Mouse (Mus musculus): ENCODE data around the gene Depdc5. TPM values are rescaled to one million over a fixed set of nuclear protein-coding genes. Genes with fewer than 3 reads are reported as not detected.

Depdc5 gene
- polyA plus RNA-seq, 1 experiment from 2014 or later, result 18.1 TPM

- 74% methylated on average over 5 of the region's 5 CpGs for WGBS
- peaks cover 7% of the 10 kb centered on the region; the same call in 1 of the 2 replicates for H3K27me3 ChIP-seq (replicated peaks)
- ATAC-seq (ENCODE audit: extremely low read depth, insufficient number of reproducible peaks, low FRiP score, low TSS enrichment), result no peak
- no peak overlapping the region for H3K9ac ChIP-seq
- no peak overlapping the region for H3K4me3 ChIP-seq
- H3K36me3 ChIP-seq, result no peaks in the 10 kb centered on the region
- peaks cover 3% of the 10 kb centered on the region; the same call in 1 of the 2 replicates for H3K4me1 ChIP-seq
- no peaks in the 10 kb centered on the region for H3K9me3 ChIP-seq
- H3K4me2 ChIP-seq, result no peak overlapping the region
- H3K27ac ChIP-seq (replicated peaks), result no peak overlapping the region
Observed at GRCm38 (mm10) chr5:33001111-33001510, 137.6 kb downstream of the Depdc5 start.

DNA sequence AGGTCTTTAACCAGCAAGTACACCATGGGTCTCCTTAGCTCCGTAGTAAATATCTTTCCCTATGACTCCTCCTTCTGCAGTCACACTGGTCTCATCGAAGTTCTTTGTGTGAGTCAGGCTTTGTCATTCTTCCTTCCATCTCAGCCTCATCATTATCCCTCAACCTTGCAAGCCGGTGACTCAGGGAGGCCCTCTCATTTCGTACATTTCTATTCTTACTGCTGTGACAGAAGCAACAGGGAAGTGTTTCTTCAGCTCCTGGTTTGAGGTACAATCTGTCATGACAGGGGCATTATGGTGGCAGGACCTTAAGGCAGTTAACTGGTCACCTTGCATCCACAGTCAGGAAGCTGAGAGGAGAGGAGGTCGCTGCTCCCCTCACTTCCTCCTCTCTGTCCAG is 139.3 kb downstream of the Depdc5 start:
- H3K4me2 ChIP-seq, result no peak overlapping the region
- no peak overlapping the region for H3K9ac ChIP-seq
- WGBS, result 78% methylated on average over 5 of the region's 5 CpGs
- H3K36me3 ChIP-seq, result no peaks in the 10 kb centered on the region
- H3K4me1 ChIP-seq, result peaks cover 11% of the 10 kb centered on the region; the same call in 1 of the 2 replicates
- no peak overlapping the region for H3K27ac ChIP-seq (replicated peaks)
- ATAC-seq (ENCODE audit: extremely low read depth, insufficient number of reproducible peaks, low FRiP score, low TSS enrichment), result no peak
- no peaks in the 10 kb centered on the region for H3K9me3 ChIP-seq
- H3K27me3 ChIP-seq (replicated peaks), result peaks cover 1% of the 10 kb centered on the region; the same call in 1 of the 2 replicates
- no peak overlapping the region for H3K4me3 ChIP-seq

GRCm38 (mm10) chr5:33003500-33003899 is 140.0 kb downstream of the Depdc5 start:
- no peak for ATAC-seq (ENCODE audit: extremely low read depth, insufficient number of reproducible peaks, low FRiP score, low TSS enrichment)
- Histone ChIP-seq H3K27ac (replicated peaks) (no peak overlapping the region), H3K4me1 (peaks cover 11% of the 10 kb centered on the region; the same call in 1 of the 2 replicates), H3K9me3 (no peaks in the 10 kb centered on the region), H3K27me3 (replicated peaks) (no peaks in the 10 kb centered on the region; the same call in 1 of the 2 replicates), H3K4me2 (no peak overlapping the region), H3K36me3 (no peaks in the 10 kb centered on the region), H3K4me3 (no peak overlapping the region), H3K9ac (no peak overlapping the region)
- WGBS, result 67% methylated on average over 6 of the region's 6 CpGs

DNA sequence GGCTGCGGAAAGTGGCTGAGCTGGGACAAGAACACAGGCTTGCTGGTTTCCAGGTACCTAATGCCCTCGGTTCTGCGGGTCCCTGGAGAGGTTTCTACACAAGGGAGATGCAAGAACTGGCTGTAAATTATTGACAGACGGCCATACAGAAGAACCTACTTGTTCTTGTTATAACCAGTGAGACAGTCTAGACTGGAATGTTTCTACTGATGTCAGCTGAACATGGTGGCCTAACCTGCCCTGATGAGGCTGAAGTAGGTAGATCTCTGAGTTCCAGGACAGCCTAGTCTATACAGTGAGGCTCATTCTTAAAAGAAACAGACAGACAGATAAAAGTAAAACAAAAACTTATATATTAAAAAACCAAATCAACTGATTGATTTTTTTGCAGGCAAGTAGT is 140.6 kb downstream of the Depdc5 start:
- Histone ChIP-seq H3K4me3 (no peak overlapping the region), H3K36me3 (no peaks in the 10 kb centered on the region), H3K27me3 (replicated peaks) (no peaks in the 10 kb centered on the region; the same call in 1 of the 2 replicates), H3K9me3 (no peaks in the 10 kb centered on the region), H3K4me1 (peaks cover 11% of the 10 kb centered on the region; the same call in 1 of the 2 replicates), H3K4me2 (no peak overlapping the region), H3K9ac (no peak overlapping the region), H3K27ac (replicated peaks) (no peak overlapping the region)
- 74% methylated on average over 4 of the region's 4 CpGs for WGBS
- no peak for ATAC-seq (ENCODE audit: extremely low read depth, insufficient number of reproducible peaks, low FRiP score, low TSS enrichment)

- Histone ChIP-seq H3K9ac (no peak overlapping the region), H3K4me1 (peaks cover 19% of the 10 kb centered on the region), H3K4me3 (no peak overlapping the region), H3K27ac (replicated peaks) (no peak overlapping the region), H3K36me3 (no peaks in the 10 kb centered on the region), H3K4me2 (no peak overlapping the region), H3K27me3 (replicated peaks) (no peaks in the 10 kb centered on the region; the same call in 1 of the 2 replicates), H3K9me3 (no peaks in the 10 kb centered on the region)
- no peak for ATAC-seq (ENCODE audit: extremely low read depth, insufficient number of reproducible peaks, low FRiP score, low TSS enrichment)
- 69% methylated on average over 11 of the region's 11 CpGs for whole genome bisulfite sequencing
Observed at GRCm38 (mm10) chr5:33005442-33006145, 142.1 kb downstream of the Depdc5 start.

- no peak for ATAC-seq (ENCODE audit: extremely low read depth, insufficient number of reproducible peaks, low FRiP score, low TSS enrichment)
Observed at GRCm38 (mm10) chr5:33006670-33007069, 143.2 kb downstream of the Depdc5 start.

DNA sequence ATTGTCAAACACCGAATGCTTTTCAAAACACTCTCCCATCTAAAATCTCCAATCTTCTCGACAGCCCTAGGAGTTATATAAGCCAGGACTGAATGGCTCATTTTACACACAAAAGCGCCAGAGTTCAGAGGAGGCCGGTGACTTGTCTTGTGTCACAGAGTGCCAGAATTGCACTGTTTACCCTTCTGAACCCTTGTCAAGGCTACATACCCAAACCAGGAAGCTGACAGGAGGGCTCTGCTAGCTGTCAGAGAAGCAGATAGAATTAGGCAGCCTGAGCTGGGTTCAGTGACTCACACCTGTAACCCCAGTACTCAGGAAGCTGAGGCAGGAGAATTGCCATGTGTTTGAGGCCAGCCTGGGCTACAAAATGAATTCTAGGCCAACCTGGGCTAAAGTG is 143.9 kb downstream of the Depdc5 start:
- Histone ChIP-seq H3K9me3 (no peaks in the 10 kb centered on the region), H3K9ac (no peak overlapping the region), H3K4me3 (no peak overlapping the region), H3K36me3 (no peaks in the 10 kb centered on the region), H3K4me1 (peaks cover 31% of the 10 kb centered on the region), H3K27ac (replicated peaks) (no peak overlapping the region), H3K27me3 (replicated peaks) (no peaks in the 10 kb centered on the region; the same call in 1 of the 2 replicates), H3K4me2 (no peak overlapping the region)
- 57% methylated on average over 4 of the region's 4 CpGs for WGBS
- no peak for ATAC-seq (ENCODE audit: extremely low read depth, insufficient number of reproducible peaks, low FRiP score, low TSS enrichment)

More at GRCm38 (mm10) chr5:33006670-33007069, 143.2 kb downstream of the Depdc5 start:
- no peak overlapping the region for H3K4me2 ChIP-seq
- peaks cover 29% of the 10 kb centered on the region for H3K4me1 ChIP-seq
- no peaks in the 10 kb centered on the region for H3K36me3 ChIP-seq
- H3K27ac ChIP-seq (replicated peaks), result no peak overlapping the region
- H3K27me3 ChIP-seq (replicated peaks), result no peaks in the 10 kb centered on the region; the same call in 1 of the 2 replicates
- H3K9ac ChIP-seq, result no peak overlapping the region
- 42% methylated on average over 8 of the region's 8 CpGs for WGBS
- no peak overlapping the region for H3K4me3 ChIP-seq
- H3K9me3 ChIP-seq, result no peaks in the 10 kb centered on the region

DNA sequence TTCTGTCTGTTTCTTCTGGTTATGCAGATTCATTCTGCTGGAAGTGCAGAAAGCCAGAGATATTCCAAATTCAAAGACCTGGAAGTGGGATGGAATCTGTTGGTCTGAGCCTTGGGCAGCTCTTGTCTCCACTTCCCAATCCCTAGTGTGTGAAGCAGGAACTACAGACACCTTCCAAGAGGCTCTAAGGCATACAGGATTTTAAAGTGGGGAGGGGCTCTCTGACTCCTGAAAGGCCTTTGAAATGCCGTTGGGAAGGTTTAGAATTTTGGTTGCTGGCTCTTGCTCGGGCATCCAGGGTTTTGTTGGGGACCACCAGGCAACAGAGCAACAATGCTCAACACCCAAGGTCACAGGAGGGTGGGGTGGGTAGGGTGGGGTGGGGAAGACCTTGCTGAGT is 145.8 kb downstream of the Depdc5 start:
- Histone ChIP-seq H3K9me3 (no peaks in the 10 kb centered on the region), H3K9ac (no peak overlapping the region), H3K27ac (replicated peaks) (no peak overlapping the region), H3K27me3 (replicated peaks) (no peaks in the 10 kb centered on the region; the same call in 1 of the 2 replicates), H3K4me2 (no peak overlapping the region), H3K4me1 (peaks cover 31% of the 10 kb centered on the region), H3K4me3 (no peak overlapping the region), H3K36me3 (no peaks in the 10 kb centered on the region)
- ATAC-seq (ENCODE audit: extremely low read depth, insufficient number of reproducible peaks, low FRiP score, low TSS enrichment), result no peak
- 64% methylated on average over 2 of the region's 2 CpGs for WGBS

DNA sequence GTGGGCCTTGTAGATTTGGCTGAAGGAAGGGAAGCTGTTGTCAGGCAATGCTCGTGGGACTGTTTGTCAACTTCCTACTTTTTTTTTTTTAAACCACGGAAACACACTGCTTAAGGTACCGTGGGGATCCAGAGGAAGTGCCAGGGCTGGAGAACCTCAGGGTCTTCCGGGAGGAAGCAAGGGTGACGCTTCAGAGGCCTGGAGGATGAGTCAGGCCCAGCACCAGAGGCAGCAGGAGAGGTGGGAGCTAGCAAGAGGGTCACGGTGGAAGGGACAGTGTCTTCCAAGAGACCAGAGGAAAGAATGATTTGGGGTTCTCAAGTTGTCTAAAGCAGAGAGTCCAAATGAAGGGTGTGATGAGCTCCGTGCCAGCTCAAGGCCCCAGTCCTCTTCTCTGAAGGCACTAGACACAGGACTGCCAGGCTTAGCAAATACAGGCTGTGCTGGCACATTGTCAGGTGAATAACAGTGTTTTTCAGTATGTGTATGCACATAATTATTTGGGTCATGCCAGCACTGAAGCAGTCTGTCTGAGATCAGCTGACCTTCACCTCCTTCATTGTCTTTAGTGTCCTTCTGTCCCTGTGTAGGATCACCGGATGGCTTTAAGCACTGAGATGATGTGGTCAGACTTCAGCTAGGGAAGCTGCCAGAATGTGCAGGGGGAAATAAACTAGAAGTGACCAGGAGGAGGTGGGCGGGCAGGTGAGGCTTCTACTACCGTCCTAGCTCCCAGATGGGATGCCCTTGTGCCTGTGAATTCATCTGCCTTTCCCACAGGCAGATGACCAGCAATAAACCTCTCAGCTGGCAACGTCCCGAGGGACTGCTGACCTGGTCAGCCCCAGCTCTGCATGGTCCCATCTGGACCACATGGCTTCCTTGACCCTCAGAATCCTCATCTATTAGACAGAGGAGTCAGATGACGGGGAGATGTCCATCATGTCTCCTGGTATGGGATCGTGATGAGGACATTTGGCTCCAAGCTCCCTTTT is 146.6 kb downstream of the Depdc5 start:
- Histone ChIP-seq H3K27me3 (replicated peaks) (no peaks in the 10 kb centered on the region; the same call in 1 of the 2 replicates), H3K9me3 (no peaks in the 10 kb centered on the region), H3K4me3 (no peak overlapping the region), H3K4me1 (peaks cover 31% of the 10 kb centered on the region), H3K27ac (replicated peaks) (no peak overlapping the region), H3K4me2 (0 out of 2 replicates have a peak overlapping the region, but pooled peaks have one; percentile 13), H3K9ac (no peak overlapping the region), H3K36me3 (no peaks in the 10 kb centered on the region)
- 71% methylated on average over 14 of the region's 14 CpGs for WGBS
- ATAC-seq (ENCODE audit: extremely low read depth, insufficient number of reproducible peaks, low FRiP score, low TSS enrichment), result no peak; the same call in 1 of the 2 replicates

DNA sequence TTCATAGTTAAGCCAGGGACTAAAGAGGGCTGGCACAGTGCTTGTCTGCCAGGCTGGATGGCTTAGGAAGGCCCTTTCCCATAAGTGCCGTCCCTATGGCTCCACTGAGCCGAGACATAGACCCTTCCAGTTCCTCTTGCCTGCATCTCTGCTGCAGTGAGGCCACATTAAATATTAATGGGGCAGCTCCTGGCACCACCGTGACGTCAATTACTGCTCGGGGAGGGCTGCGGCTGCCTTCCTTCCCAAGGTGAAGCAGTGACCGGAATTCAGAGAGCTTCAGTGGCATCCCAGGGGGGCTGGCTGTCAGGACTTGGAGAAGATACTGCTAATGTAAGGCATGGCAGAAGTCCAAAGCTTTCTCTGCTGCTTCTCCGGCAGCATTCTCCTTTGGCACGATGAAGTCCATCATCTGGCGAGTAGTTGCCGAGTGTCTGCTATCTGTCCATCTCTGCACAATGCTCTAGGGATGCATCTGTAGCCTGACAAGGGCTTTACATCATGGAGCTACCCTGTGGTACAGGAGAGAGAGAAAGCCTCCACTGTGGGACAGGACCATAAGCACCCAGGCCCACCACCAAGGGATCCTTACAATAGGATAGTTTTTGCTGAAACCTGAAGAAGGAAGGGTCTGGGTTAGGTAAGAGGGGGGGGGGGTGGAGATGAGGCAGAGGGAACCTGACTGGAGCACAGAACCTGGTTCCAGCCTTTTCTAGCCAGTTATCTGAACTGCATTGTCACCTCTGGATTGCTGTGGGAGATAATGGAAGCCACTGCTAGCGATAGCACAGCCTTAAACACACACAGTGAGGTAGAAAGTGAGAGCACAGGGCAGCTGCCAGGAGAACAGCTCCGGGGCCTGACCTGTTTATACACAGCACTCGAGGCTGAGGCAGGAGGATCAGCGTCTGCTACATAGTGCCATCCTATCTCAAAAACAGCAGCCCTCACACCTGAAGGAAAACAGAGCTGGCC is 147.9 kb downstream of the Depdc5 start:
- Histone ChIP-seq H3K27me3 (replicated peaks) (no peaks in the 10 kb centered on the region; the same call in 1 of the 2 replicates), H3K4me3 (no peak overlapping the region), H3K9ac (peak overlapping the region; percentile 37), H3K9me3 (no peaks in the 10 kb centered on the region), H3K4me2 (peak overlapping the region; percentile 13; the same call in 1 of the 2 replicates), H3K36me3 (no peaks in the 10 kb centered on the region), H3K4me1 (peaks cover 25% of the 10 kb centered on the region), H3K27ac (replicated peaks) (no peak overlapping the region)
- no peak for ATAC-seq (ENCODE audit: extremely low read depth, insufficient number of reproducible peaks, low FRiP score, low TSS enrichment)
- 36% methylated on average over 15 of the region's 15 CpGs for WGBS

Data from heart, embryonic 13.5 days (tissue).